28 mouse cellular contexts compared by ENCODE assay signal in genomic region chr10:99860322-99861089, GRCm38 (mm10).
DNase-seq lines count a peak whose midpoint lies in the region; ATAC-seq lines count a peak whose summit lies in the region.
"Had no signal": no experiment of that assay in that cellular context is flagged by ENCODE, and none has a peak within 500 bp of the region (broad histone marks: within the 10 kb centered on the region; RNA-seq: fewer than 3 reads in every experiment).

No protein-coding gene starts in this region.

- no peak overlapping the region for H3K27ac ChIP-seq in kidney, embryonic 14.5 days (ENCODE audit: low read depth, low read length)
- no peak overlapping the region for H3K27ac ChIP-seq in midbrain, embryonic 13.5 days
- H3K27ac ChIP-seq in midbrain, embryonic 14.5 days (replicated peaks; ENCODE audit: low read depth, low read length), result no peak overlapping the region
- H3K27ac ChIP-seq: embryonic facial prominence, embryonic 13.5 days; forebrain, embryonic 13.5 days; intestine, embryonic 15.5 days; liver, embryonic 12.5 days; stomach, postnatal 0 days had no signal

- WGBS in kidney, embryonic 14.5 days, result 25% methylated on average over 10 of the region's 10 CpGs
- WGBS in midbrain, embryonic 13.5 days, result 36% methylated on average over 10 of the region's 10 CpGs
- WGBS in midbrain, embryonic 14.5 days, result 30% methylated on average over 10 of the region's 10 CpGs

- no peaks in the 10 kb centered on the region for H3K27me3 ChIP-seq in kidney, embryonic 14.5 days (ENCODE audit: control insufficient read depth, insufficient read depth, low read length)
- no peaks in the 10 kb centered on the region for H3K27me3 ChIP-seq in midbrain, embryonic 13.5 days
- H3K27me3 ChIP-seq in midbrain, embryonic 14.5 days (ENCODE audit: control insufficient read depth, insufficient read depth, low read length), result no peaks in the 10 kb centered on the region
- H3K27me3 ChIP-seq: CH12.LX; embryonic facial prominence, embryonic 13.5 days; forebrain, embryonic 13.5 days; intestine, embryonic 15.5 days; liver, embryonic 12.5 days had no signal

- peak; percentile 51 for DNase-seq in embryo, embryonic 10 days (ENCODE audit: low spot score)
- DNase-seq in embryo, embryonic 9.5 days (ENCODE audit: extremely low spot score), result no peak
- DNase-seq in kidney, postnatal 36 days, result no peak
- DNase-seq in midbrain, embryonic 14.5 days, result no peak
- DNase-seq in retina, embryonic 14.5 days (ENCODE audit: low spot score), result peak; percentile 8
- DNase-seq: adrenal gland, postnatal 10 days; cerebellum, adult 11-12 months; cerebellum, adult 9-11 months; gastrocnemius, postnatal 14 days; heart, postnatal 14 days; layer of hippocampus, postnatal 36 days; left cerebral cortex, postnatal 4 days; lung, adult 18-20 months; lung, postnatal 10 days; right cerebral cortex, postnatal 4 days; thymus, adult 18-20 months; thymus, postnatal 25 days had no signal

- H3K36me3 ChIP-seq in kidney, embryonic 14.5 days (ENCODE audit: control insufficient read depth, insufficient read depth, low read length), result no peaks in the 10 kb centered on the region
- H3K36me3 ChIP-seq in midbrain, embryonic 13.5 days, result no peaks in the 10 kb centered on the region
- H3K36me3 ChIP-seq in midbrain, embryonic 14.5 days (ENCODE audit: control insufficient read depth, insufficient read depth, low read length), result no peaks in the 10 kb centered on the region
- H3K36me3 ChIP-seq: embryonic facial prominence, embryonic 13.5 days; intestine, embryonic 15.5 days; liver, embryonic 12.5 days had no signal

- peak; percentile 92 for ATAC-seq in kidney, embryonic 14.5 days (ENCODE audit: low FRiP score, low TSS enrichment)
- ATAC-seq in midbrain, embryonic 13.5 days, result 0 out of 2 replicates have a peak, but pooled peaks have one; percentile 24
- ATAC-seq in midbrain, embryonic 14.5 days (ENCODE audit: low FRiP score, low TSS enrichment), result no peak
- ATAC-seq in monocyte, adult 5-6 weeks (replicated peaks; ENCODE audit: insufficient number of reproducible peaks, low FRiP score, low TSS enrichment, poor library complexity, severe bottlenecking), result no peak
- ATAC-seq: forebrain, embryonic 13.5 days; hindbrain, embryonic 16.5 days; intestine, embryonic 15.5 days; liver, embryonic 12.5 days had no signal

- H3K4me1 ChIP-seq in kidney, embryonic 14.5 days (ENCODE audit: control insufficient read depth, insufficient read depth, low read length), result 0 out of 2 replicates have a peak, but pooled peaks cover 3% of the 10 kb centered on the region
- H3K4me1 ChIP-seq in midbrain, embryonic 13.5 days (replicated peaks), result peaks cover 6% of the 10 kb centered on the region
- H3K4me1 ChIP-seq in midbrain, embryonic 14.5 days (ENCODE audit: control insufficient read depth, insufficient read depth, low read length), result no peaks in the 10 kb centered on the region
- H3K4me1 ChIP-seq: intestine, embryonic 15.5 days; liver, embryonic 12.5 days had no signal

- no peak overlapping the region for H3K4me2 ChIP-seq in kidney, embryonic 14.5 days (replicated peaks; ENCODE audit: low read depth, low read length)
- no peak overlapping the region for H3K4me2 ChIP-seq in midbrain, embryonic 13.5 days (replicated peaks)
- H3K4me2 ChIP-seq in midbrain, embryonic 14.5 days (ENCODE audit: low read length), result no peak overlapping the region
- H3K4me2 ChIP-seq: embryonic facial prominence, embryonic 13.5 days; forebrain, embryonic 13.5 days; intestine, embryonic 15.5 days; liver, embryonic 12.5 days had no signal

- no peak overlapping the region for H3K9ac ChIP-seq in kidney, embryonic 14.5 days (ENCODE audit: low read depth, low read length)
- no peak overlapping the region for H3K9ac ChIP-seq in midbrain, embryonic 13.5 days (replicated peaks)
- H3K9ac ChIP-seq in midbrain, embryonic 14.5 days (replicated peaks; ENCODE audit: low read length), result no peak overlapping the region
- H3K9ac ChIP-seq: embryonic facial prominence, embryonic 13.5 days; forebrain, embryonic 13.5 days; intestine, embryonic 15.5 days; liver, embryonic 12.5 days had no signal

- no peaks in the 10 kb centered on the region for H3K9me3 ChIP-seq in kidney, embryonic 14.5 days (ENCODE audit: control insufficient read depth, low read length)
- no peaks in the 10 kb centered on the region for H3K9me3 ChIP-seq in midbrain, embryonic 13.5 days
- H3K9me3 ChIP-seq in midbrain, embryonic 14.5 days (ENCODE audit: control insufficient read depth, low read length), result no peaks in the 10 kb centered on the region
- H3K9me3 ChIP-seq: embryonic facial prominence, embryonic 13.5 days; forebrain, embryonic 13.5 days; intestine, embryonic 15.5 days; liver, embryonic 12.5 days had no signal

- H3K4me3 ChIP-seq in kidney, embryonic 14.5 days (ENCODE audit: low read length), result no peak overlapping the region
- H3K4me3 ChIP-seq in midbrain, embryonic 13.5 days (replicated peaks), result no peak overlapping the region
- no peak overlapping the region for H3K4me3 ChIP-seq in midbrain, embryonic 14.5 days (replicated peaks; ENCODE audit: low read depth, low read length)
- H3K4me3 ChIP-seq: embryonic facial prominence, embryonic 13.5 days; erythroblast, embryonic 14.5 days; forebrain, embryonic 13.5 days; intestine, embryonic 15.5 days; liver, embryonic 12.5 days had no signal

Comparison
In these comparisons a context has a peak if more than half of its experiments do, and no peak if none do; other contexts are left out.
1. DNase-seq: peak in embryo, embryonic 10 days (single experiment) and retina, embryonic 14.5 days (single experiment); none in embryo, embryonic 9.5 days (single experiment), kidney, postnatal 36 days (0 of 2) and midbrain, embryonic 14.5 days (single experiment).
2. ATAC-seq: peak in kidney, embryonic 14.5 days (single experiment) and midbrain, embryonic 13.5 days (single experiment); none in midbrain, embryonic 14.5 days (single experiment) and monocyte, adult 5-6 weeks (single experiment).